Mouse (Mus musculus) ES-E14 (cell line): ENCODE data around the gene Cntn4.

Experiments used
- HCFC1 ChIP-seq: IDR thresholded peaks from 2 replicates; pipeline ENCODE4 v1.6.1; 2012; ENCODE audit warnings: low read length, inconsistent platforms, borderline replicate concordance; ENCODE audit not compliant: insufficient read depth
- MAFK ChIP-seq: IDR thresholded peaks from 2 replicates; pipeline ENCODE4 v1.6.1; 2014; ENCODE audit warnings: mild to moderate bottlenecking, low read depth, low read length, inconsistent platforms; ENCODE audit not compliant: insufficient read depth

DNA sequence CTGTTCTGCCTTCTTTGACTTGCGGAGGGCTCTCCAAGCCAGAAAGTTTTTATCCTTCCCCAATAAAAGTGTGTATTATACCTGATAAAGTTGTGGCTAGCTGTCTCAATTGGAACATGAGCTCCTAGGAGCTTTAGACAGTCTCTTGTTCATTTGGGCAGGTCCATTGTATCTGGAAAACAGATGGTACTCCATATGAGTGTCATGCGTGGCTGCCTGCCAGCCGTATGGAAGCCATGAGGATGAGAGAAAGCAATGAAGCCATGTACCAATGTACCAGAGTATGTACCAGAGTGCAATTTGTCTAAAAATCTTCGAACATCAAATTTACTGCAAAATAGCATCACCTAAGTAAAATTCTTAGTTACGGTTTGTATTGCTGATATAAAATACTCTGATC, 500.1 kb downstream of the Cntn4 start:
- TF ChIP-seq MAFK (no peak), HCFC1 (no peak)
